Mouse (Mus musculus): ENCODE data around the gene Il11ra1.
"Not testable (repeated sequence)": the region's sequence is repeated elsewhere in the genome, so short reads cannot be mapped to it uniquely, and the experiment has no call there.

The Il11ra1 gene

GRCm38 (mm10) chr4:41699783-41700182 lies at the start of gene Il11ra1:
TSS of gene Il11ra1 (plus strand) at chr4:41699989.
- DNase-seq (ENCODE audit: low spot score in 2 of 2): not testable (repeated sequence)

- DNase-seq (ENCODE audit: low spot score in 2 of 2): peak; percentile 56 to 82
Observed at GRCm38 (mm10) chr4:41653296-41653695, 46.5 kb upstream of the Il11ra1 start.

DNA sequence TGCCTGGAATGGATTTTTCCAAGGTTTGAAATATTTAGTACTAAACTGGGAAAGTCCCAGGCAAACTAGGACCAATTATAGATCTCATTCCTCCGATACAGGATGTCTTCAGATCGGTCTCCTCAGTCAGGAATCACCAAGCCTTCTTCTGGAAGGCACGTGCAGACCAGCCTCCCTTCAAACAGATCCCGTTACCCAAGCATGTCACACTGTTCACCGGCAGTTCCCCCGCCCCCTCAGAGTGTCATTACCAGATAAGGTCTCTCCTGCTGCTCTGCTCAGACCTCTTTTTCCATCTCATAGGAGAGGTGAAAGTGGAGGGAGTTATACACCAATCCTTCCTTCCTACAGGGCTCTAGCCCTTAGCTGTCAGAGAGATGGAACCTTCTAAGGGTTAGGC lies 46.1 kb upstream of the Il11ra1 start:
- DNase-seq (ENCODE audit: low spot score in 2 of 2): no peak

DNA sequence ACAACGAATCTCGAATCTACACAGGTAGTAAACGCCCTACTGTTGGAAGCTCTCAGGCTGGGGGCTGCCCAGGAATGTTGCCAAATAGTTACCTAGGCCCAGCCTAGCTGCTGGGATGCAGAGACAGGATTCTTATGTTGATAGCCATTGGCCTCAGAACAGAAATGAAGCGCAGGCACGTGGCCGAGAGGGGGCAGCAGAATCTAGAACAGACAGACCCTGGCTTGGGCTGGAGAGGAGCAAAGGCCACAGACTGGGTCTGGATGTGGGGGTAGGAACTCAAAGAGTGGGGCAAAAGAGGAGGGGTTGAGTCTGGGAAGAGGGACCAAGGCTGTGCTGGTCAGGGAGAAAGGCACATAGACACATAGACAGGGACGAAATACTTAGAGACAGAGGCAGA lies 45.6 kb upstream of the Il11ra1 start:
- DNase-seq (ENCODE audit: low spot score in 2 of 2): peak in 1 of 2 experiments; percentile 72

DNA sequence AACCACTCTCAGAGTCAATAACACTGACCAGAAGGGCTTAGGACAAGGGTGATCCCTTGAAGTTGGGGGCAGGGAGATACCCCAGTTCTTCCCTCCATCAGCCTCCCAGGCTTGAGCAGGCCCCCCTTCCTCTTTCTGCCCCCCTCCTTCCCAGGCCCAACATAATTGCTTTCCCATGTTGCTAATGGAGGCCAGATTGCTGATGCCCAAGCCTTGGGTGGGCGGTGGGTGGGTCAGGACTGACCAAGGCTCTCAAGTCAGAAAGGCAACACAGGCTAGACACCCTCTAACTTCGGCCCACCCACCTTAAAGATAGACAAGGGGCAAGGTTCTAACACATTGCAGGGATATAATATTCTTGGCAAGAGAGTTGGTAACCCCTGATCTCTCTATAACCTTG lies 44.3 kb upstream of the Il11ra1 start:
- DNase-seq (ENCODE audit: low spot score in 2 of 2): no peak

DNA sequence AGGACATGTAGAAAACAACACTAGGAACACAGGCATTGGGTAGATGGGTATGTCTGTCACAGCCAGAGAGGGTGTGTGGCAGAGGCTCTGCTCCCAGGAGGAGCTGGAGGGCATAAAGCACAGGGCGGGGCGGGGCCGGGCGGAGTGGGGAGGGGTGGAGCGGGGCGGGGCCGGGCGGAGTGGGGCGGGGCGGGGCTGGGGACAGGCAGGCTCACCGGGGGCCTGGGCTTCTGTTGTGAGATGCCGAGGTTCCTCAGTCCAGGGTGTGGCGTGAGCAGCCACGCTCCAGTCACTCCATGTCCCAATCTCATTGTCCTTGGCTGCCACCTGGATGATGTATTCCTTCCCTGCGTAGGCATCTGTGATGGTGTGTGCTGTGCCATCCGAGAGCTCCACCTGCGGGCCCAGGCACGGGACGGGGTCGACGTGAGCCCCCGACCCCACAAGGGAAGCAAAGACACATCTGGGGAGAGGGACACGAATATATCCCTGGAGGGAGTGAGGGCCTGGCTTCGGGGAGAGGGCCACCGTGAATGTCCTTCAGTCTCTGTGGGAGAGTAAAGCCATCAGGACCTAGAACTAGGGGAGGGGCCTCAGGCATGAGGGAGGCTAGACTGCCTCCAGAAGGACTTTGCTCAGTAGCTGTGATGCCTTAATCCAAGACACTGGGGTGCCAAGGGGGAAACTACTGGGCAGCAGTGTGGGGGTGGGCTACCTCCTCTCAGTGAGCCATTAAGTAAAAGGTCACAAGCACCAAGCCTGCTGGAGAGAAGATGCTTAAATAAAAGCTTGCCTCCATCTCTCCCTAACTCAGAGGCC lies 41.0 kb upstream of the Il11ra1 start:
- DNase-seq (ENCODE audit: low spot score in 2 of 2): no peak

DNA sequence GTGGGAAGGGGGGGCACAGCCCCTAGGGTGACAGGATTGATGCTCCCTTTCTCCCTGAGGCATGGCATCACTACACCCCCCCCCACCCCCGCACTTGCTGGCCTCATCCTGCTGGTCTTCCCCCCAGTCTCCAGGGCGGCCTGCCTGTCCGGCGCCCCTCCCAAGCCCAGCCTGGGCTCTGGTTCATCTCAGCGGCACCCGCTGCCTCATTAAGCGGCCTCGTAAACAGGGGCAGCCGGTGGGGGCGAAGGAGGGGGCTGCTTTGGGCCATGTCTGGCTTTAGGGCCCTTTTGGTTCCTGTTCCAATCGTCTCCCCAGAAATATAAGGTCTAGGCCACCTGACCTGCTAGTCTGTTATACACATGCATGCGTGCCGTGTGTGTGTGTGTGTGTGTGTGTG lies 40.2 kb upstream of the Il11ra1 start:
- DNase-seq (ENCODE audit: low spot score in 2 of 2): no peak

GRCm38 (mm10) chr4:41660851-41661430 lies 38.8 kb upstream of the Il11ra1 start:
- DNase-seq (ENCODE audit: low spot score in 2 of 2): no peak

- DNase-seq (ENCODE audit: low spot score in 2 of 2): no peak
Observed at GRCm38 (mm10) chr4:41662723-41663122, 37.1 kb upstream of the Il11ra1 start.

- DNase-seq (ENCODE audit: low spot score in 2 of 2): no peak
Observed at GRCm38 (mm10) chr4:41663614-41664013, 36.2 kb upstream of the Il11ra1 start.

- no peak for DNase-seq (ENCODE audit: low spot score in 2 of 2)
Observed at GRCm38 (mm10) chr4:41664533-41664932, 35.3 kb upstream of the Il11ra1 start.

DNA sequence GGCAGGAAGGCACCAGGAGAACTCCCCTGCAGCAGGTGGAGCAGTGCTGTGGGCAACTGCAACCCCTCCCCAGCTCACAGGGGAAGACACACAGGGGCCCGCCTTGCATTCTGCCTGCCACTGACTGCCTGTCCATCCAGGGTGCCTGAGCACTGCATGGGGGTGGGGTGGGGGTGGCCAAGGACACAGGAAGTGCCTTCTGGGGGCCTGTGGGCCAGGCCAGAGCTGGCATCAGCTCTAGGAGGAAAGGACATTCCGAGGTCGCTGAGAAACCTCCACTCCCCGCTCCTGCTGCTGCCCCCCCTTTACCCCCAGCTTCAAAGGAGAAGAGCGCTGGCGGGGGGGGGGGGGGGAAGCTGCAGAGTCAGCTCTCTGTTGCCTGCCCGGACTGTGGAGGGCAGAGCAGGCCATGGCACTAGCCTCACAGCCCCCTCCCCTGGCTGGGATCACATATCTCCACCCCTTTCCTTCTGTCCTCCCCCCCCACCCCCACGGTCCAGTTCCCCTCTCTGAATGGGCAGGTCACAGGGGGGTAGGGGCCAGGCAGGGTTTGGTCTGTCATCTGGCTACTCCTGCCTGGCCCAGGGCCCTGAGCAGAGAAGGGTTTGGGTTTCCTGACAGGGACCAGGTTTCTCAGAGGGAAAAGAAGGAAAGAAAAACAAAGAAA lies 34.6 kb upstream of the Il11ra1 start:
- no peak for DNase-seq (ENCODE audit: low spot score in 2 of 2)

DNA sequence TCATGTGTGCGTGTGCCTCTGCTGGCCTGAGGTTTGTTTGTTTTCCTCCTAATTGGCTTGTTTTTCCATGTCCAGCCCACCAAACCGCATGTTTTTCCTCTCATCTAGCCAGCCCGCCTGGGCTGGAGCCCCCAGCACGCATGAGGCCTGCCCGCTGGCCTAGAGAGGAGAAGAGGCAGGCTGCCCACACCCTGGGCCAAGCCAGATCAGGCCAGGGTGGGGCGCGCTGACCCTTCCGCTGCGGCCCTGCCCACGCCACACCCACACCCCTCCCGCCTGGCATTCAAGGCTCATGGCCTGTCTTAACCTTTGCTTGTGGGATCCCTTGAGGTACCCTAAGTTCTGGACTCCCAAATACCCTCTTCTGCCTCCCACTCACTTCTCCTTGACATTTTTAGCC lies 33.1 kb upstream of the Il11ra1 start:
- no peak for DNase-seq (ENCODE audit: low spot score in 2 of 2)

GRCm38 (mm10) chr4:41670836-41671235 lies 29.0 kb upstream of the Il11ra1 start:
- no peak for DNase-seq (ENCODE audit: low spot score in 2 of 2)

- no peak for DNase-seq (ENCODE audit: low spot score in 2 of 2)
Observed at GRCm38 (mm10) chr4:41671500-41671899, 28.3 kb upstream of the Il11ra1 start.

DNA sequence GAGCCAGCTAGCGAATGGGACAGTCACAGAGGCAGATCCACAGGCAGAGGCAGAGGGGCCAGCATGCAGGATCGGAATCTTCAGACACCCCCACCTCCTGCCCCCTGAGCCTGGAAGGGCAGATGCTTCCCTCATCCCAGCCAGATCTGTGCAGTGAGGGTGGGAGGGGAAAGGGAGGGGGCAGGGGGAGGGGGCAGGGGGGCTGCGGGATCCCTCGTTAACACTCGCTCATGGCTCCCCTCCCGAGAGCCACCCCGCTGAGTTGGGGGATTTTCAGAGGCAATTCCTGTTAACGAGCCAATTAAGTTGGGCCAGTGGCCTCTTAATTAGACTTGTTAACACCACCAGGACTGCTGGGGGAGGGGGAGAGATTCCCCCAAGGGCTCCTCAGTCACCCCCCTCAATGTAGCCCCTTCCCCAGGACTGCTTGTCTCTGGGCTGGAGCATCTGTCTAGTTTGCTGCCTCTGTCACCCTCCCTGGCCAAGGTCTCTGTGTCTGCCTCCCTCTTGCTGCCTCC lies 27.8 kb upstream of the Il11ra1 start:
- no peak for DNase-seq (ENCODE audit: low spot score in 2 of 2)

DNA sequence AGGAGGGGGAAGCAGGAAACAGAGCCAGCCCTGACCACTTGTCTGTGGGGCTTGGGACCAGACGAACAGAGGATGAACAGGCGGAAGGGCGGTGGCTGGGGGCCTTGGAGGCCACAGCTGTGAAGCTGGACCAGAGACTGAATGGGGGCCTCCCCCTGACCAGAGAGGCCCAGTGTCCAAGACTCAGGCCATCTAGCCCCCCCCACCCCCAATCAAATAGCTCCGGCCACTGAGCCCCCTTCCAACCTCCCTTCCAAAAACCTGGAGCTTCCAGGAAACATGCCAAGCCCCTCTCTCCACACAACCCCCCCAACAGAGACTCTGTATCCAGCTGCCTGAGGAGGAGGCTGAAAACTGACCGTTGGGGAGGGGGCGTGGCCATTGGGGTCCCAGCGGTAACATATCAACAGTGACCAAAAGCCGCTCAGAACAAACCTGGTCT lies 27.2 kb upstream of the Il11ra1 start:
- no peak for DNase-seq (ENCODE audit: low spot score in 2 of 2)

DNA sequence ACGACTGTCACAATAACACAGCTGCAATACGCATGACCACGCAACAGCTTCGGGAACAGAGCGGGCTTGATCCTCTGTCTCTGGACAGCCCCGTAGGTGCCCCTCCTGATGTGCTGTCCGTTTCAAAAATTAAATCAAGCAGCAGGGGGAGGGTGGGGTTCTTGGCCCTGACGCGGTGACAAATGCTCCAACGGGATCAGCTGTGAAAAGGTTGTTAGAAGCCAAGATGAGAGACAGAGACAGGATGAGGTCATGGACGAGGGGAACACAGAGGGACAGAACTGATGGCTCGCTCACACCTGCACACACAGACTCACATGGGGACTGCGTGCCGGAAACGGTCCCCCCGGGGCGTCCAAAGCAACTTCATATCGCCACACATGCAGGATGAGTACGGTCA lies 26.6 kb upstream of the Il11ra1 start:
- no peak for DNase-seq (ENCODE audit: low spot score in 2 of 2)

GRCm38 (mm10) chr4:41676248-41677005 lies 23.4 kb upstream of the Il11ra1 start:
- no peak for DNase-seq (ENCODE audit: low spot score in 2 of 2)

GRCm38 (mm10) chr4:41677006-41677629 lies 22.7 kb upstream of the Il11ra1 start:
- DNase-seq (ENCODE audit: low spot score in 2 of 2): peak in 1 of 2 experiments; percentile 62

- DNase-seq (ENCODE audit: low spot score in 2 of 2): no peak
Observed at GRCm38 (mm10) chr4:41678863-41679262, 20.9 kb upstream of the Il11ra1 start.
